Mouse (Mus musculus) hindbrain, embryonic 13.5 days (tissue): ENCODE results near the gene Ankrd12. TPM values are rescaled to one million over a fixed set of nuclear protein-coding genes. Genes with fewer than 3 reads are reported as not detected.

ENCODE experiments used
- ATAC-seq: fragments of 200-750 bp; cut with Nextera tagmentation; 2 replicates; pipeline ENCODE4 v1.8.0; 2017; ENCODE audit warnings: moderate TSS enrichment; ENCODE audit not compliant: low FRiP score
- H3K27ac ChIP-seq: fragments of 300-500 bp; sonication (generic); 2 replicates; pipeline ENCODE4 v1.5.1; 2015; ENCODE audit warnings: inconsistent platforms, mild to moderate bottlenecking, moderate library complexity
- H3K27me3 ChIP-seq: fragments of 300-500 bp; sonication (generic); 2 replicates; pipeline ENCODE4 v1.6.1; 2015; ENCODE audit warnings: mild to moderate bottlenecking, inconsistent platforms
- H3K36me3 ChIP-seq: fragments of 300-500 bp; sonication (generic); 2 replicates; pipeline ENCODE4 v1.6.1; 2015; ENCODE audit warnings: mild to moderate bottlenecking, inconsistent platforms
- H3K4me1 ChIP-seq: fragments of 300-500 bp; sonication (generic); replicated peaks from 2 replicates; pipeline ENCODE4 v1.6.1; 2015; ENCODE audit warnings: inconsistent platforms
- H3K4me2 ChIP-seq: fragments of 300-500 bp; sonication (generic); 2 replicates; pipeline ENCODE4 v1.6.1; 2015; ENCODE audit warnings: inconsistent platforms, mild to moderate bottlenecking, moderate library complexity
- H3K4me3 ChIP-seq: fragments of 300-500 bp; sonication (generic); 2 replicates; pipeline ENCODE4 v1.5.1; 2015; ENCODE audit warnings: mild to moderate bottlenecking, inconsistent platforms
- H3K9ac ChIP-seq: fragments of 300-500 bp; sonication (generic); 2 replicates; pipeline ENCODE4 v1.6.1; 2015; ENCODE audit warnings: mild to moderate bottlenecking, inconsistent platforms
- H3K9me3 ChIP-seq: fragments of 300-500 bp; sonication (generic); 2 replicates; pipeline ENCODE4 v1.6.1; 2016; ENCODE audit warnings: inconsistent platforms
- WGBS: fragments of 180-500 bp; shearing (Covaris S2); methylation state at CpG from one replicate; pipeline ENCODE4 v1.1.7; 2015; 5-methylcytosine and 5-hydroxymethylcytosine counted together
- polyA plus RNA-seq: library from polyadenylated mRNA; unstranded; fragments of >200 nt; fragmentation: Nextera tagmentation; extraction: Ambion mirVana; gene quantifications from 2 replicates; pipeline ENCODE4 v1.2.1, GENCODE M21; 2015

The Ankrd12 gene
- polyA plus RNA-seq, 1 experiment from 2014 or later, result 148 TPM

- Histone ChIP-seq H3K9me3 (no peaks in the 10 kb centered on the region), H3K36me3 (no peaks in the 10 kb centered on the region), H3K9ac (no peak overlapping the region), H3K27me3 (no peaks in the 10 kb centered on the region), H3K4me3 (no peak overlapping the region), H3K4me1 (peaks cover 9% of the 10 kb centered on the region), H3K4me2 (no peak overlapping the region), H3K27ac (no peak overlapping the region)
- ATAC-seq, result no peak
- WGBS, result 60% methylated on average over 10 of the region's 10 CpGs
These were observed 29.8 kb upstream of the Ankrd12 start for GRCm38 (mm10) chr17:66106601-66107267.

GRCm38 (mm10) chr17:66104076-66104475, 27.2 kb upstream of the Ankrd12 start:
- Histone ChIP-seq H3K9me3 (no peaks in the 10 kb centered on the region), H3K27me3 (no peaks in the 10 kb centered on the region), H3K36me3 (no peaks in the 10 kb centered on the region), H3K9ac (no peak overlapping the region), H3K4me1 (peaks cover 15% of the 10 kb centered on the region), H3K4me2 (no peak overlapping the region), H3K27ac (no peak overlapping the region), H3K4me3 (no peak overlapping the region)
- 85% methylated on average over 7 of the region's 7 CpGs for WGBS
- no peak for ATAC-seq

DNA sequence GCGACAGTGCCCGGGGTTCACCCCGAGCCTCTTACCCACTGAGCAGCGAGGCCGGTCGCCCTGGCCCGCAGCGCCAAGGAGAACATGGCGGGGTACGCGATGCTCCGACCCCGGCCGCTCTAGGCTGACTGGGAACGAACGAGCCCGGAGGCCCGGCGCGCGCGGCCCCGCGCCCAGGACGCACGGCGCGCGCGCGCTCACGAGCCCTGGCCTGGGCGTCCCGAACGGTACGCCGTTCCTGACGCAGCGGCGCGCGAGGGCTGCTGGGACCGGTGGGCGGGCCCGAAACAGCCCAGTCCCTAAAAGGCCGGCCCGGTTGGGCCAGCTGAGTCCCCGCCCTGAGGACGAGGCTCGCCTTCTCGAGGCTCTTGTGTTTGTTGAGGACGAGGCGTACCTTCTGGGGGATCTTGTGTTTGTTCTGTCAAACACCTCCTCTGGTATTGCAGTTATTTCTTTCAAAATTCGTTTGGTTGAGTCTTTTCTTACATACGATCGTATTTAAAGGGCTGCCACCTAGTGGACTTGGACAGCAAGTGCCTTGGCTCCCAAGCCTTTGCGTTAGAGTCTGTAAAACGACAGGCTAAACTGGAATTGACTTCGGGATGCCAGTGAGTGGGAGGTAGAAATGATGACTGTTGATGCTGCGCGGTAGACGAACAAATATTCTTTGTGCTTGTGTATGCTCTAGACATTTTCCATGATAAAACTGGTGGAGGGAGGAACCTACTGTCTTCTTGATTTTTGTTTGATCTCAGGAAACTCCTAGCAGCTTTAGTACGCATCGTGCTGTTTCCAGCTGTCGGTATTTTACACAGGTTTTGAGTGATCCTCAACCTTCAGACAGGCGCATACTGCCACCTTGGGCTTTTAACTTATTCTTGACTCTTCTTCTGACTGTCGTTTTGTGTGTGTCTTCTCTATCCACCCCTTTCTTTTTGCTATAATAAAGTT, 24.8 kb upstream of the Ankrd12 start, which contains the start of gene Ndufv2:
Ndufv2 (minus strand) TSS at position 180 of the 951 bp plus-strand sequence.
- Histone ChIP-seq H3K27ac (peak within 1 kb of the TSS; percentile 97), H3K9me3 (no peaks in the 10 kb centered on the region), H3K36me3 (no peaks in the 10 kb centered on the region), H3K9ac (peak within 1 kb of the TSS; percentile 92), H3K4me1 (peaks cover 17% of the 10 kb centered on the region), H3K27me3 (no peaks in the 10 kb centered on the region), H3K4me3 (peak within 1 kb of the TSS; percentile 69), H3K4me2 (peak within 1 kb of the TSS; percentile 85)
- WGBS, result 2% methylated on average over 67 of the region's 67 CpGs
- peak; percentile 99 for ATAC-seq

DNA sequence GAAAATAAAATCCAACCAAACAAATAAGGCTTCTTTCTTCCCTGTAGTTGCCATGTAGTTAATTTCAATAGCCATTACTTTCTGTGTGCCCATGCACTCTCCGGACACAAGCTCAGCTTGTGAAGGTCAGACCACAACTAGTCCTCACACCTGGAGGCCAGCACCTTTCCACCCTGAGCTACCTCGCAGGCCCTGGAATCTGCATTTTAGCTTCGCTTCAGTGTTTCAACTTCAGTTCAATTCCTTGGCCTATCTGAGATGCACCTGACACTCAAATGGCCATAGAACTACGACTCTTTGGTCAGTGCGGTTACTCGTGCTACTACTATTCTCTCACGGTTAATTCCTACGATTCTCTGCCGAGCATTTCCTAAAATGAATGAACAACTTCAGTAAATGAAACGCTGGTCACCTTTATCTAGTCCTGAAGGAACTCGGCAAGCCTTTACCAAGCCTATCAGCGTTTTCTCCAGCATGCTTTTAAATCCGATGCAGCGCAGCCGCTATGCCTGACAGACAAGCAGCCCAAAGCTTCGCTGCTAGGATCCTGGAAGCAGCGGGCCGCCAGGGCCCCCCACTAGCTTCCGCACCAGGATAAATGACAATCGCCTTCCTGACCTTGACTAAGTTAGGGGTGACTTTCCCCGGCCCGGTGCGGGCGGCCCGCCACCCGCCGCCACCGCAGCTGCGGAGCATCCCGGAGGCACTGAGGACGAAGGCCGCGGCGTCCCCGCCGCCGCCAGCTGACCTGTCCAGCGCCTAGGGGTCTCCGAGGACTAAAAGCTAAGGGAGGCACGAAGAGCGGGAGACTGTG, 23.9 kb upstream of the Ankrd12 start:
- Histone ChIP-seq H3K36me3 (no peaks in the 10 kb centered on the region), H3K27ac (peak overlapping the region; percentile 97), H3K4me2 (peak overlapping the region; percentile 85), H3K9ac (peak overlapping the region; percentile 92), H3K4me1 (peaks cover 17% of the 10 kb centered on the region), H3K9me3 (no peaks in the 10 kb centered on the region), H3K4me3 (peak overlapping the region; percentile 69), H3K27me3 (no peaks in the 10 kb centered on the region)
- ATAC-seq, result no peak; the same call in 1 of the 2 replicates
- 1% methylated on average over 41 of the region's 41 CpGs for WGBS

- peaks cover 23% of the 10 kb centered on the region for H3K36me3 ChIP-seq
- no peak for ATAC-seq
- peaks cover 2% of the 10 kb centered on the region; the same call in 1 of the 2 replicates for H3K4me1 ChIP-seq
- no peak overlapping the region for H3K9ac ChIP-seq
- no peaks in the 10 kb centered on the region for H3K27me3 ChIP-seq
- no peak overlapping the region for H3K4me2 ChIP-seq
- no peak overlapping the region for H3K27ac ChIP-seq
- 90% methylated on average over 3 of the region's 3 CpGs for WGBS
- H3K9me3 ChIP-seq, result no peaks in the 10 kb centered on the region
- no peak overlapping the region for H3K4me3 ChIP-seq
These were observed 15.8 kb upstream of the Ankrd12 start for GRCm38 (mm10) chr17:66092664-66093063.

- no peak for ATAC-seq
- no peak overlapping the region for H3K9ac ChIP-seq
- H3K9me3 ChIP-seq, result no peaks in the 10 kb centered on the region
- H3K27me3 ChIP-seq, result no peaks in the 10 kb centered on the region
- H3K4me2 ChIP-seq, result no peak overlapping the region
- peaks cover 27% of the 10 kb centered on the region for H3K36me3 ChIP-seq
- 96% methylated on average over 2 of the region's 2 CpGs for WGBS
- H3K27ac ChIP-seq, result no peak overlapping the region
- H3K4me3 ChIP-seq, result no peak overlapping the region
- H3K4me1 ChIP-seq, result no peaks in the 10 kb centered on the region; the same call in 1 of the 2 replicates
These were observed 15.2 kb upstream of the Ankrd12 start for GRCm38 (mm10) chr17:66092065-66092464.

GRCm38 (mm10) chr17:66091392-66091791, 14.5 kb upstream of the Ankrd12 start:
- Histone ChIP-seq H3K4me2 (no peak overlapping the region), H3K4me3 (no peak overlapping the region), H3K27ac (no peak overlapping the region), H3K4me1 (no peaks in the 10 kb centered on the region; the same call in 1 of the 2 replicates), H3K36me3 (peaks cover 32% of the 10 kb centered on the region), H3K9me3 (no peaks in the 10 kb centered on the region), H3K27me3 (no peaks in the 10 kb centered on the region), H3K9ac (no peak overlapping the region)
- 94% methylated on average over 2 of the region's 2 CpGs for WGBS
- no peak for ATAC-seq

DNA sequence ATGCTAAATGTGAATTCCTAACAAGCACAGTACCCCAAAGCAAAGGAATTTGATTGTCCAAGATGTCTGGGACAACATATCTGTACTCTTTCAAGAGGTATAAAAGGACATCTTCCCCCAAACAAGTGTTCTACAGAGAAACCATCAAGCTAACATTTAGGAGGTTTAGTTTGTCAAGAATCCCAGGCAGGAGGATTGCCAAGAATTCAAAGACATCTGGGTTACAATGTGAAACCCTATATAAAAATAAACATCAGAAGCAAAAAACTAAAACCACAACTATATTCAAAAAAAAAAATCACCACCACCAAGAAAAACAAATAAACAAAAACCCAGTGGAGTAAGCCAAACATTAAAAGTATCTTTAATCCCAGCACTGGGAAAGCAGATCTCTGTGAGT, 13.4 kb upstream of the Ankrd12 start:
- no peaks in the 10 kb centered on the region; the same call in 1 of the 2 replicates for H3K4me1 ChIP-seq
- H3K36me3 ChIP-seq, result peaks cover 44% of the 10 kb centered on the region
- H3K27ac ChIP-seq, result no peak overlapping the region
- no peak for ATAC-seq
- no peak overlapping the region for H3K9ac ChIP-seq
- H3K27me3 ChIP-seq, result no peaks in the 10 kb centered on the region
- no peak overlapping the region for H3K4me3 ChIP-seq
- H3K9me3 ChIP-seq, result no peaks in the 10 kb centered on the region
- no peak overlapping the region for H3K4me2 ChIP-seq

DNA sequence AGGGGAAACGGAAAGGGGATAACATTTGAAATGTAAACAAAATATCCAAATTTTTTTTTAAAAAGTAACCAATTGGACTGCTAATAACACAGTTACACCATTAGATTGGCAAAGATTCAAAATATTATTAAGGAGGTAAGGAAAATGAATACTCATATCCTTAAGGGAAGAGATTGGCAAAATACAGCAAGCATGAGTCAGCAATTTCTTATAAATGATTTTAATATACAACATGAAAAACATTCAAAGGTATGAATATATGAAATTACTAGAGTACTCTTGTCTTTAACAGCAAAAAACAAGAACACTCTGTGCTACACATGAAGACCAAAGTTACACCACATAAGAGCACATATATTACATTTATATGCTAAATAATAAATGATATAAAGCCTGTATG, 8.1 kb upstream of the Ankrd12 start:
- H3K4me1 ChIP-seq, result no peaks in the 10 kb centered on the region
- no peak overlapping the region for H3K27ac ChIP-seq
- peaks cover 54% of the 10 kb centered on the region for H3K36me3 ChIP-seq
- no peak for ATAC-seq
- no peaks in the 10 kb centered on the region for H3K9me3 ChIP-seq
- H3K27me3 ChIP-seq, result no peaks in the 10 kb centered on the region
- H3K4me3 ChIP-seq, result no peak overlapping the region
- 97% methylated on average over 1 of the region's 1 CpGs for WGBS
- H3K4me2 ChIP-seq, result no peak overlapping the region
- H3K9ac ChIP-seq, result no peak overlapping the region

GRCm38 (mm10) chr17:66084486-66084885, 7.6 kb upstream of the Ankrd12 start:
- Histone ChIP-seq H3K9me3 (no peaks in the 10 kb centered on the region), H3K27ac (no peak overlapping the region), H3K4me1 (no peaks in the 10 kb centered on the region), H3K9ac (no peak overlapping the region), H3K4me2 (no peak overlapping the region), H3K27me3 (no peaks in the 10 kb centered on the region), H3K36me3 (peaks cover 56% of the 10 kb centered on the region), H3K4me3 (no peak overlapping the region)
- no peak for ATAC-seq
- 88% methylated on average over 1 of the region's 1 CpGs for WGBS

- peak overlapping the region; percentile 98 for H3K27ac ChIP-seq
- ATAC-seq, result peak; percentile 75
- peak overlapping the region; percentile 97 for H3K9ac ChIP-seq
- H3K36me3 ChIP-seq, result peaks cover 21% of the 10 kb centered on the region
- H3K27me3 ChIP-seq, result no peaks in the 10 kb centered on the region
- H3K4me2 ChIP-seq, result peak overlapping the region; percentile 80
- no peaks in the 10 kb centered on the region for H3K9me3 ChIP-seq
- peak overlapping the region; percentile 94 for H3K4me3 ChIP-seq
- peaks cover 39% of the 10 kb centered on the region for H3K4me1 ChIP-seq
- WGBS, result 1% methylated on average over 23 of the region's 23 CpGs
These were observed 555 bp upstream of the Ankrd12 start for GRCm38 (mm10) chr17:66077437-66077850.
